Comparison of ENCODE assay signal across 8 mouse cellular contexts in genomic region chr3:40800373-40800823, GRCm38 (mm10). TPM values are rescaled to one million over a fixed set of nuclear protein-coding genes. Genes with fewer than 3 reads are reported as not detected.
DNase-seq lines count a peak whose midpoint lies in the region; TF ChIP-seq lines count a peak whose summit lies in the region.

No protein-coding gene starts in this region.

- H3K4me1 ChIP-seq in cerebellum, adult 2 months (ENCODE audit: control insufficient read depth, insufficient read depth, low read length), result no peaks in the 10 kb centered on the region

- under 1% methylated on average over 32 of the region's 37 CpGs for WGBS in cerebellum, adult 2 months

- no peak overlapping the region for H3K27ac ChIP-seq in cerebellum, adult 2 months (ENCODE audit: insufficient read depth, low read length)

- TF ChIP-seq CTCF in cerebellum, adult 2 months (IDR thresholded peaks at IDR 0.05; ENCODE audit: borderline replicate concordance, insufficient read depth, low read depth, low read length), result no peak

- no peak for TF ChIP-seq POLR2A in cerebellum, adult 2 months (IDR thresholded peaks at IDR 0.05; ENCODE audit: borderline replicate concordance, insufficient read depth, low read length)

- DNase-seq in ovary, adult 18-20 months (ENCODE audit: low spot score), result peak; percentile 19
- no peak for DNase-seq in ovary, postnatal 14 days (ENCODE audit: low spot score)
- peak in 1 of 2 experiments; percentile 36 for DNase-seq in cerebellum, adult 2 months
- peak; percentile 34 for DNase-seq in gastrocnemius, postnatal 25 days
- peak; percentile 60 for DNase-seq in kidney, postnatal 14 days
- DNase-seq in lung, postnatal 25 days (ENCODE audit: low spot score), result peak; percentile 26
- DNase-seq in right cerebral cortex, postnatal 4 days, result peak; percentile 46
- no peak for DNase-seq in natural killer cell, adult 2 months (ENCODE audit: low spot score in 2 of 2)

- peak overlapping the region; percentile 76 for H3K4me3 ChIP-seq in cerebellum, adult 2 months (replicated peaks; ENCODE audit: insufficient read depth, low read depth, low read length)

- no peaks in the 10 kb centered on the region for H3K27me3 ChIP-seq in cerebellum, adult 2 months (ENCODE audit: control insufficient read depth, insufficient read depth, low read length)

RNA-seq across cellular contexts. Expression of gene Plk4, which starts 0.6 kb away (rescaled TPM):
- 2.3 and 2.6 TPM in 2 replicates for polyA plus RNA-seq in cerebellum, adult 2 months (2012; rRNA removed)
- total RNA-seq in gastrocnemius, postnatal 25 days (2021), result 1 to 10 TPM; 1.4 to 2.3 TPM

RNA-seq across cellular contexts. Expression of gene Mfsd8, which starts 46.3 kb away (rescaled TPM):
- polyA plus RNA-seq in cerebellum, adult 2 months (2012; rRNA removed), result 8.8 and 9.1 TPM in 2 replicates
- total RNA-seq in gastrocnemius, postnatal 25 days (2021), result 10 to 100 TPM; 15.2 to 18.1 TPM

RNA-seq across cellular contexts. Expression of gene Abhd18, which starts 46.4 kb away (rescaled TPM):
- 18.3 and 18.8 TPM in 2 replicates for polyA plus RNA-seq in cerebellum, adult 2 months (2012; rRNA removed)
- total RNA-seq in gastrocnemius, postnatal 25 days (2021), result 10 to 100 TPM; 17.0 to 24.5 TPM

RNA-seq across cellular contexts. Expression of gene Hspa4l, which starts 56.1 kb away (rescaled TPM):
- polyA plus RNA-seq in cerebellum, adult 2 months (2012; rRNA removed), result 70.7 and 71.3 TPM in 2 replicates
- 1 to 10 TPM; 6.2 TPM for total RNA-seq in gastrocnemius, postnatal 25 days (2021)

Comparison
In these comparisons a context has a peak if more than half of its experiments do, and no peak if none do; other contexts are left out.
1. DNase-seq: peak in ovary, adult 18-20 months (single experiment), gastrocnemius, postnatal 25 days (single experiment), kidney, postnatal 14 days (single experiment), lung, postnatal 25 days (single experiment) and right cerebral cortex, postnatal 4 days (single experiment); none in ovary, postnatal 14 days (single experiment) and natural killer cell, adult 2 months (0 of 2).